Mouse (Mus musculus) effector memory CD4-positive, alpha-beta T cell, adult 5 months (primary cell): ENCODE data around the gene Tmbim1. TPM values are rescaled to one million over a fixed set of nuclear protein-coding genes. Genes with fewer than 3 reads are reported as not detected.

Experiments used
- polyA plus RNA-seq: library from polyadenylated mRNA; unstranded; fragments of 100-300 nt; shearing (Covaris generic); gene quantifications from one replicate; pipeline ENCODE4 v1.2.1, GENCODE M21; 2017

The Tmbim1 gene
- 3.3 TPM for polyA plus RNA-seq

DNA sequence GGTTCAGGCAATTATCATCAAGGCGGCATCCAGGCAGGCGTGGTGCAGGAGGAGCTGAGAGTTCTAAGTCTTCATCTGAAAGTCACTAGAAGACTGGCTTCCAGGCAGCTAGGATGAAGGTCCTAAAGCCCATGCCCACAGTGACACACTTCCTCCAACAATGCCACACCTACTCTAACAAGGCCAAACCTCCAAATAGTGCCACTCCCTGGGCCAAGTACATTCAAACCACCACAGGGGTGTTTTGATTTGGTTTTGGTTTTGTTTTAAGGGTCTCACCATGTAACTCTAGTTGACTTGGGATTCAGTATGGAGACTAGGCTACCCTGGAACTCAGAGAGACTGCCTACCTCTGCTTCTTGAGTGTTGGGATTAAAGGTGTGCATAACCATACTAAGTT is at the start of gene Tmbim1:
Gene Tmbim1, minus strand, starts transcription at position 101 of the 400 bp plus-strand sequence.

DNA sequence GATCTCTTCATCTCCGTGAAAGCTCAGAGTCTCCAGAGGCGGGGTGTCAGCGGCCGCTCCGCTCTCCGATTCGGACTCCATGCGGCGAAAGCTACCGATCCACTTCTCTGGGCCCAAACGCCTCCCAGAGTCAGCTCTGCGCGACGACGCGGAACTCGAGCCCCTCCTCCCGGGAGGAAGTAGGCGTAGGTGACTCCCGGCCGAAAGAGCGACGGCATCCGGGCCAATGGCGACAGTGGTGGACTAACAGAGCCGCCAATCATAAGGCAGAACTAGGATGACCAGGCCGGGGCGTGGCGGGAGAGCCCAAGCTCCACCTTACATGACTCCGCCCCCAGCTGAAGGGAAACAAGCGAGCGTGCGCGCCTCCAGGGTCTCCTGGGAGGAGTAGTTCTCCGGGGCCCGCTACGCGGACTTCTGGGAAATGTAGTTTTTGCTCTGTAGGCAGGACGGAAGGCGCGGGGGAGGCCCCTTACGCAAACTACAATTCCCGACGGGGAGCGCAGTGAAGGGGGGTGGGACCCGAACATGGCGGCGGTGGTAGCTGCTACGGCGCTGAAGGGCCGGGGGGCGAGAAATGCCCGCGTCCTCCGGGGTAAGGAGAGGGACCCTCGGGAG is 20.8 kb downstream of the Tmbim1 start, which contains the start of the genes Aamp and Pnkd:
Gene Aamp, minus strand, starts transcription at position 196 of the 618 bp plus-strand sequence.
Gene Pnkd, plus strand, starts transcription at position 388 of the 618 bp plus-strand sequence.

DNA sequence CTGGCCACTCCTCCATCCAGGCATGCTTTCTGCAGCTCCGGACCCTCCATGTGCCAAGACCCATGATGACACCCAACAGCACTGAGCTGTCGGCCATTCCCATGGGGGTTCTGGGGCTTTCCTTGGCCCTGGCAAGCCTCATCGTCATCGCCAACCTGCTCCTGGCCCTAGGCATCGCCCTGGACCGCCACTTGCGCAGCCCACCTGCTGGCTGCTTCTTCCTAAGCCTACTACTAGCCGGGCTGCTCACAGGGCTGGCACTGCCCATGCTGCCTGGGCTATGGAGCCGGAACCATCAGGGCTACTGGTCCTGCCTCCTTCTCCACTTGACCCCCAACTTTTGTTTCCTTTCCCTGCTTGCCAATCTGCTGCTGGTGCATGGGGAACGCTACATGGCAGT is 26.9 kb downstream of the Tmbim1 start, which contains the start of gene Gpbar1:
Gene Gpbar1, plus strand, starts transcription at position 13 of the 400 bp plus-strand sequence.

Other genes starting within 250 kb of the Tmbim1 start
- gene Tns1, start 181.2 kb downstream of the Tmbim1 start, polyA plus RNA-seq = 1.7 TPM
- not detected for gene Rufy4, start 180.1 kb downstream of the Tmbim1 start, polyA plus RNA-seq
- not detected for gene Cxcr2, start 151.6 kb downstream of the Tmbim1 start, polyA plus RNA-seq
- gene Cxcr1, start 111.0 kb downstream of the Tmbim1 start, polyA plus RNA-seq = not detected
- gene Arpc2, start 69.5 kb downstream of the Tmbim1 start, polyA plus RNA-seq = 943 TPM
- gene Gpbar1, start 27.1 kb downstream of the Tmbim1 start, polyA plus RNA-seq = 1.1 TPM
- 251 TPM for gene Aamp, start 20.9 kb downstream of the Tmbim1 start, polyA plus RNA-seq
- gene Pnkd, start 20.7 kb downstream of the Tmbim1 start, polyA plus RNA-seq = 34.5 TPM
- gene Catip, start 56.5 kb upstream of the Tmbim1 start, polyA plus RNA-seq = not detected
- gene Slc11a1, start 69.6 kb upstream of the Tmbim1 start, polyA plus RNA-seq = not detected
- 4.7 TPM for gene Ctdsp1, start 85.9 kb upstream of the Tmbim1 start, polyA plus RNA-seq
- 0.11 TPM for gene Vil1, start 103.8 kb upstream of the Tmbim1 start, polyA plus RNA-seq
- 21.4 TPM for gene Cnot9, start 200.4 kb upstream of the Tmbim1 start, polyA plus RNA-seq
- gene Plcd4, start 237.3 kb upstream of the Tmbim1 start, polyA plus RNA-seq = 0.79 TPM
- 26.6 TPM for gene Usp37, start 238.7 kb upstream of the Tmbim1 start, polyA plus RNA-seq